Mouse (Mus musculus) left cerebral cortex, postnatal 25 days (tissue): Measurements from ENCODE around the gene Tyr. TPM values are rescaled to one million over a fixed set of nuclear protein-coding genes. Genes with fewer than 3 reads are reported as not detected.
"Not testable (repeated sequence)": the region's sequence is repeated elsewhere in the genome, so short reads cannot be mapped to it uniquely, and the experiment has no call there.

Experiments used
- DNase-seq, 2 experiments: peaks; one replicate each; pipeline ENCODE4 v3.0.0; 2022; ENCODE audit warnings: low spot score in 2 of 2, mixed read lengths in 1 of 2
- intact Hi-C: fragments of 180-260 bp; cut with DNase I; formaldehyde crosslinking; loops from one replicate; pipeline ENCODE4 v1.15.1; 2025
- total RNA-seq, 2 experiments: library from RNA; stranded (reverse); gene quantifications; 2 replicates each; pipeline ENCODE4 v1.2.3; 2021

Tyr gene
- not detected for total RNA-seq

GRCm38 (mm10) chr7:87493412-87493811, at the start of gene Tyr:
Gene Tyr, minus strand, starts transcription at chr7:87493512.
- DNase-seq = no peak
- intact Hi-C loops = no loop called here

GRCm38 (mm10) chr7:87539031-87539430, 45.7 kb upstream of the Tyr start:
- no peak for DNase-seq
- intact Hi-C loops = no loop called here

GRCm38 (mm10) chr7:87494124-87494682, 891 bp upstream of the Tyr start:
- intact Hi-C loops = no loop called here

GRCm38 (mm10) chr7:87488024-87488423, 5.3 kb downstream of the Tyr start:
- intact Hi-C loops = no loop called here
- DNase-seq = peak; percentile 4 to 7

More at GRCm38 (mm10) chr7:87494124-87494682, 891 bp upstream of the Tyr start:
- peak; percentile 28 to 81 for DNase-seq

GRCm38 (mm10) chr7:87413271-87413670, 80.0 kb downstream of the Tyr start:
- intact Hi-C loops = no loop called here
- DNase-seq = no peak

- intact Hi-C loops, DNase-seq: not testable (repeated sequence)
These were observed 81.9 kb downstream of the Tyr start for GRCm38 (mm10) chr7:87411373-87411772.

GRCm38 (mm10) chr7:87397023-87397422, 96.3 kb downstream of the Tyr start:
- intact Hi-C loops = no loop called here
- no peak for DNase-seq

GRCm38 (mm10) chr7:87374935-87375334, 118.4 kb downstream of the Tyr start:
- DNase-seq = no peak
- intact Hi-C loops = no loop called here

Other genes starting within 250 kb of the Tyr start
- gene Nox4, start 247.4 kb downstream of the Tyr start, total RNA-seq = under 1 TPM in 1 of 2 experiments, not detected in 1; 0.21 TPM
- 100 to 1,000 TPM; 199 to 205 TPM for gene Grm5, start 90.7 kb upstream of the Tyr start, total RNA-seq